Mouse (Mus musculus): ENCODE data around the gene Pde7b. TPM values are rescaled to one million over a fixed set of nuclear protein-coding genes. Genes with fewer than 3 reads are reported as not detected.

Gene Pde7b
- polyA plus RNA-seq, 1 experiment from 2014 or later, result 0.42 TPM

DNA sequence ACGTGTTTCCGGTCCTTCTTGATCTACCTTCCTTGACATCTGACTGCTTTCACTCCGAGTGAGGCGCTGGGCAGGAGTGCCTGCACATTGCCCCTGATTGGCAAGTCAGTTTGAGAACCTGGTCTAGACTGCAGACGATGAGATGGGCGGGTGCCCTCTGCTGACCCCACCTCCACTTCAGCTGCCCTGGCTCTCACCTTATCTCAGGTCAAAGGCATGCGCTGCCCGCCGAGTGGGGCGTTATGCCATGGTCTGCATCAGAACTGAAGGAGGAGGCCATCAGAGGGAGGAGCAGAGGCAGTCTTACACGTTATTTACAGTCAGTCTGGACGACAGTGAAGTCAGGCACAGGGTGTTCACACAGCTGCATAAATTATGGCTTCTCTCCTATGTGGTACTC lies 293.5 kb downstream of the Pde7b start:
- Histone ChIP-seq H3K27me3 (replicated peaks) (no peaks in the 10 kb centered on the region), H3K4me3 (no peak overlapping the region), H3K27ac (no peak overlapping the region), H3K4me2 (no peak overlapping the region), H3K9ac (no peak overlapping the region), H3K9me3 (replicated peaks) (no peaks in the 10 kb centered on the region), H3K4me1 (no peaks in the 10 kb centered on the region), H3K36me3 (no peaks in the 10 kb centered on the region)
- no peak for ATAC-seq
- WGBS (ENCODE audit: insufficient replicate concordance), result 65% methylated on average over 12 of the region's 12 CpGs

- no peaks in the 10 kb centered on the region for H3K4me1 ChIP-seq
- H3K4me3 ChIP-seq, result no peak overlapping the region
- WGBS (ENCODE audit: insufficient replicate concordance), result 74% methylated on average over 10 of the region's 10 CpGs
- H3K9me3 ChIP-seq (replicated peaks), result no peaks in the 10 kb centered on the region
- H3K4me2 ChIP-seq, result no peak overlapping the region
- no peak overlapping the region for H3K9ac ChIP-seq
- H3K27ac ChIP-seq, result no peak overlapping the region
- no peaks in the 10 kb centered on the region for H3K27me3 ChIP-seq (replicated peaks)
- H3K36me3 ChIP-seq, result no peaks in the 10 kb centered on the region
- no peak for ATAC-seq
Observed at GRCm38 (mm10) chr10:20421299-20421883, 303.5 kb downstream of the Pde7b start.

- no peak overlapping the region for H3K27ac ChIP-seq
- no peaks in the 10 kb centered on the region for H3K9me3 ChIP-seq (replicated peaks)
- no peaks in the 10 kb centered on the region for H3K36me3 ChIP-seq
- H3K4me1 ChIP-seq, result no peaks in the 10 kb centered on the region
- 13% methylated on average over 7 of the region's 7 CpGs for WGBS (ENCODE audit: insufficient replicate concordance)
- no peak for ATAC-seq
- H3K9ac ChIP-seq, result no peak overlapping the region
- no peak overlapping the region for H3K4me3 ChIP-seq
- no peak overlapping the region for H3K4me2 ChIP-seq
- H3K27me3 ChIP-seq (replicated peaks), result no peaks in the 10 kb centered on the region
Observed at GRCm38 (mm10) chr10:20420296-20420695, 304.6 kb downstream of the Pde7b start.

DNA sequence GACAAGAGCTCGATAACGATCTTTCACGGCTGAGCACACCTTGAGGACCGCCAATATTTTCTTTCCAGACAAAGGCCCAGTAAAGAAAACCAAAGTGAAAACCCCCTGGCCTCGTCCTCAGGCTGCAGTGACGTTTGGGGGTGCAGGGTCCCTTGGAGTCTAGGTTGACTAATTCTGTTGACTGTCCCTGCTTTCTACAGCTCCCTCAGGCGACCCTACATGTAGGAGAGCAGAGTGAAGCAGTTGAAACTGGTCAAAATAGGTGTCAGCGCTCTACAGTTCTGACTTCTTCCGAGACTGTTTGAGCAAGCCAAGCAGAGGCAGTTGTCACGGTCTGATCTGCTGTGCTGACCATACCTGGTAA lies 306.0 kb downstream of the Pde7b start:
- H3K4me3 ChIP-seq, result no peak overlapping the region
- H3K4me2 ChIP-seq, result no peak overlapping the region
- no peak overlapping the region for H3K9ac ChIP-seq
- H3K27me3 ChIP-seq (replicated peaks), result no peaks in the 10 kb centered on the region
- no peaks in the 10 kb centered on the region for H3K36me3 ChIP-seq
- H3K4me1 ChIP-seq, result no peaks in the 10 kb centered on the region
- no peak overlapping the region for H3K27ac ChIP-seq
- no peaks in the 10 kb centered on the region for H3K9me3 ChIP-seq (replicated peaks)
- ATAC-seq, result no peak
- WGBS (ENCODE audit: insufficient replicate concordance), result 62% methylated on average over 10 of the region's 10 CpGs

DNA sequence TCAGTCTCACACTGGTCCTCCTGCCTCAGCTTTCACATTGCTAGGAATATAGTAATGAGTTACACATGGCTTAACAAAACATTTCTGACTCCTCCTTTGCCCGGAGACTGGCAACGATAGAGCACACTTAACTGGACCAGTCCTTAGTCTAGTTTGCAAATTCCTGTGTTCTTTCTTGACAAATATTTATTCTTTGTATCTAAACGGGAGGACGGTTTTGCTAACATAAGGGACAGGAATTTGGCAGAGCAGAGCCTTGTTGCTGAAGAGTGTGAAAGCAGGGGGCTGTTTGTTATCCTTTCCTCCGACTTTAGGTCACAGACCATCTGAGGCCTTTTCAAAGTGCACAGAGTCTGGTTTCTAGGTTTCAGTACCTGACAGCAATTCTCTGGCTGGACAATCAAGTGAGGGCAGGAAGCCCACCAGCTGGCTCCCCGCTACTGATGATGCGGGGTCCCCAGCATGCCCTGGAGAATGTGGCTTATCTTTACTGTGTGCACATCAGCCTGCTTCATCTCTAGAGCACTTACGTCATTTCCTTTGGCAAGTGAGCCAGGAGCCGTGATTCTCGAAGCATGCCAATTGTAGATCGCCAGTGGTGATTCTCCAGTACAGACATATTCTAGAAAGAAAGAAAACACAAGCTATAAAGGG lies 306.5 kb downstream of the Pde7b start:
- Histone ChIP-seq H3K27me3 (replicated peaks) (no peaks in the 10 kb centered on the region), H3K4me3 (no peak overlapping the region), H3K9me3 (replicated peaks) (no peaks in the 10 kb centered on the region), H3K4me1 (no peaks in the 10 kb centered on the region), H3K4me2 (no peak overlapping the region), H3K9ac (no peak overlapping the region), H3K36me3 (no peaks in the 10 kb centered on the region), H3K27ac (no peak overlapping the region)
- 58% methylated on average over 11 of the region's 11 CpGs for WGBS (ENCODE audit: insufficient replicate concordance)
- no peak for ATAC-seq

DNA sequence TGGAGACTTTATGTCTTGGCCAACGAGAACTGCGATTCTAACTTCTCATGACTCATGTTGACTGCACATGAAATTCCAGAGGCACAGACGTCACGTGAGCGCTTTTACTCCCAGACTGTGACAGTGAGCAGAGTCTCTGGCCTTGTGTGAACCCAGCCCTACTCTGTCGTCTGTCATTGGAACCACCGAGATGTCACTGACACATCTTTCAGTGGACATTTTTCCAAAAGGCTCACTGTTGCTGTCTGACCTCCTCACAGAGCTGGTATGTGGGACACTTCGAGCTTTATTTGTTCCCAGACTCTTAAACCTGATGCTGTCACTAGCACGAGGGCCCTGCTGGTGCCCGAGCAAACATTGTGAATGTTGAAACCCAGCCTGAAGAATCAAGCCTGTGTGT lies 315.7 kb downstream of the Pde7b start:
- no peaks in the 10 kb centered on the region for H3K4me1 ChIP-seq
- no peak for ATAC-seq
- WGBS (ENCODE audit: insufficient replicate concordance), result 72% methylated on average over 10 of the region's 10 CpGs
- H3K4me2 ChIP-seq, result no peak overlapping the region
- no peak overlapping the region for H3K27ac ChIP-seq
- H3K36me3 ChIP-seq, result no peaks in the 10 kb centered on the region
- no peak overlapping the region for H3K4me3 ChIP-seq
- H3K9ac ChIP-seq, result no peak overlapping the region
- no peaks in the 10 kb centered on the region for H3K27me3 ChIP-seq (replicated peaks)
- no peaks in the 10 kb centered on the region for H3K9me3 ChIP-seq (replicated peaks)

GRCm38 (mm10) chr10:20408336-20408735 lies 316.5 kb downstream of the Pde7b start:
- ATAC-seq, result no peak
- WGBS (ENCODE audit: insufficient replicate concordance), result 75% methylated on average over 3 of the region's 3 CpGs
- H3K4me1 ChIP-seq, result no peaks in the 10 kb centered on the region
- H3K4me3 ChIP-seq, result no peak overlapping the region
- no peaks in the 10 kb centered on the region for H3K9me3 ChIP-seq (replicated peaks)
- no peak overlapping the region for H3K27ac ChIP-seq
- no peak overlapping the region for H3K9ac ChIP-seq
- H3K36me3 ChIP-seq, result no peaks in the 10 kb centered on the region
- no peaks in the 10 kb centered on the region for H3K27me3 ChIP-seq (replicated peaks)
- H3K4me2 ChIP-seq, result no peak overlapping the region

DNA sequence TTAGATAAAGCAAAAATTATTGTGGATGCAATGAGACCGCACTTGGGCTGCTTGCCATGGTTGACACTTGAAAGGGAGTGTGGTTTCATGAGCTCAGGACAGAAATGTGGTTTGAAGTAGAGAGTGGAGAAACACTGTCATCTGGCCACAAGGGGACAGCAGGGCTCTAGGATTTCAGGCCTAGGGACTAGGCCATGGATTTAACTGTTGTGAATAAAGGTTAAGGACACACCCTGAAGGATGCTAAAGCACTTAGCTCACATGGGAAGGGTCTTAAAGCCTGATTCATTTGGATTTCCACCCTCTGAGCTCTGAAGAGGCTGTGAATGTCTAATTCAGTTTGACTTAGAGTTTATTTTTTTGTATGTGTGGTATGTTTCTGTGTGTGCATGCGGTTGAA lies 319.4 kb downstream of the Pde7b start:
- 75% methylated on average over 2 of the region's 2 CpGs for WGBS (ENCODE audit: insufficient replicate concordance)
- no peak for ATAC-seq

DNA sequence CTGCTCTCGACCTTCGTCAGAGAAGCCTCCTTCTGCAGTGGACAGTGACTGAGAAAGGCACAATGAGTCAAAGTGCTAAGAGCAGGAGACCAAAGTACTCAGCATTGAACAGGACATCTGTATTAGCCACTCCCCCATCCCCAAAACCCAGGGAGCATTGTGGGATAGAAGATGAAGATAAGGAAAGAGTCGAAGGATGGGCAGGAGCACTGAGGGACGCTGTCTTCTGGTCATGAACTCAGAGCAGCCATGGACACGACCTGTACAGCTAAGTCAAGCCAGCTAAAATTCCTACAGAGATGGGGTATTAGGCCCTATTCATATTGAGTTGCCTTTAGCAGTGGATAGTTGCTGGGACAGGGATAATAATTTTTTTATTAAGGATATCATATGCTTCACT lies 321.9 kb downstream of the Pde7b start:
- Histone ChIP-seq H3K27ac (no peak overlapping the region), H3K9me3 (replicated peaks) (no peaks in the 10 kb centered on the region), H3K4me1 (no peaks in the 10 kb centered on the region), H3K36me3 (no peaks in the 10 kb centered on the region), H3K4me3 (no peak overlapping the region), H3K27me3 (replicated peaks) (no peaks in the 10 kb centered on the region), H3K9ac (no peak overlapping the region), H3K4me2 (no peak overlapping the region)
- 60% methylated on average over 5 of the region's 5 CpGs for WGBS (ENCODE audit: insufficient replicate concordance)
- no peak for ATAC-seq

More for the DNA sequence above, 319.4 kb downstream of the Pde7b start:
- H3K4me2 ChIP-seq, result no peak overlapping the region
- H3K36me3 ChIP-seq, result no peaks in the 10 kb centered on the region
- H3K9ac ChIP-seq, result no peak overlapping the region
- no peaks in the 10 kb centered on the region for H3K9me3 ChIP-seq (replicated peaks)
- H3K27me3 ChIP-seq (replicated peaks), result no peaks in the 10 kb centered on the region
- no peaks in the 10 kb centered on the region for H3K4me1 ChIP-seq
- H3K4me3 ChIP-seq, result no peak overlapping the region
- H3K27ac ChIP-seq, result no peak overlapping the region

- no peak for ATAC-seq
- no peaks in the 10 kb centered on the region for H3K9me3 ChIP-seq (replicated peaks)
- no peaks in the 10 kb centered on the region for H3K4me1 ChIP-seq
- no peaks in the 10 kb centered on the region for H3K27me3 ChIP-seq (replicated peaks)
- no peak overlapping the region for H3K27ac ChIP-seq
- WGBS (ENCODE audit: insufficient replicate concordance), result 59% methylated on average over 15 of the region's 15 CpGs
- H3K36me3 ChIP-seq, result no peaks in the 10 kb centered on the region
- no peak overlapping the region for H3K4me2 ChIP-seq
- H3K9ac ChIP-seq, result no peak overlapping the region
- H3K4me3 ChIP-seq, result no peak overlapping the region
Observed at GRCm38 (mm10) chr10:20400406-20400805, 324.5 kb downstream of the Pde7b start.

GRCm38 (mm10) chr10:20398641-20399390 lies 326.1 kb downstream of the Pde7b start:
- Histone ChIP-seq H3K27ac (no peak overlapping the region), H3K4me3 (no peak overlapping the region), H3K4me1 (no peaks in the 10 kb centered on the region), H3K36me3 (no peaks in the 10 kb centered on the region), H3K4me2 (no peak overlapping the region), H3K27me3 (replicated peaks) (no peaks in the 10 kb centered on the region), H3K9ac (no peak overlapping the region), H3K9me3 (replicated peaks) (no peaks in the 10 kb centered on the region)
- ATAC-seq, result no peak
- 65% methylated on average over 12 of the region's 12 CpGs for WGBS (ENCODE audit: insufficient replicate concordance)

- 33% methylated on average over 6 of the region's 6 CpGs for WGBS (ENCODE audit: insufficient replicate concordance)
- Histone ChIP-seq H3K9ac (no peak overlapping the region), H3K27me3 (replicated peaks) (no peaks in the 10 kb centered on the region), H3K9me3 (replicated peaks) (no peaks in the 10 kb centered on the region), H3K4me3 (no peak overlapping the region), H3K36me3 (no peaks in the 10 kb centered on the region), H3K4me2 (no peak overlapping the region), H3K27ac (no peak overlapping the region), H3K4me1 (no peaks in the 10 kb centered on the region)
- no peak for ATAC-seq
Observed at GRCm38 (mm10) chr10:20398224-20398623, 326.7 kb downstream of the Pde7b start.
